Mouse (Mus musculus): Measurements from ENCODE around the gene Thrb.

DNA sequence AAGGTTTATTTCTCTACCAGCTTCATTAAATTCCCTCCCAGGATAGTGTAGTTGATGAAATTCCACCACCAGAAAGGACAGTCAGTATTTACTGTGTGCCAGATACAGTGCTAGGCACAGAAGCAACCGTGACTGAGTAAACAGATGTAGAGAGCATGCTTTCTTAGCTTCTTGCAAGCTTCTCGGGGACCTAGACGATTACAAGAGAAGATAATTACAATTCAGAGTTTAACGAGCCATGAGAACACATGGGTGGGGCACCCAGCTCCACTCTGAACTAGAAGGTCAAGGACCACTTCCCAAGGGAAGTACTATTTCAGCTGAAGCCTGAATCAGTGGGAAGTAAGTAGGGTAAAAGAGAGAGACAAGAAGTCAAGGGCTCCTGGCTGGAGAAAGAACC is 190.3 kb downstream of the Thrb start:
- TF ChIP-seq CTCF (conservative IDR thresholded peaks at IDR 0.05; ENCODE audit: insufficient read depth, insufficient read length, low read depth, low read length) (no peak), POLR2A (IDR thresholded peaks at IDR 0.05; ENCODE audit: low read depth, low read length) (no peak)
